Mouse (Mus musculus) lung, adult 2 months (tissue): ENCODE measurements around the gene Cfap70. TPM values are rescaled to one million over a fixed set of nuclear protein-coding genes. Genes with fewer than 3 reads are reported as not detected.

Experiments used
- DNase-seq: peaks from one replicate; pipeline ENCODE4 v3.0.0; 2022
- H3K4me1 ChIP-seq: fragments of 200-500 bp; 2 replicates; pipeline ENCODE4 v1.6.1; 2011; ENCODE audit warnings: low read length; ENCODE audit not compliant: control insufficient read depth, insufficient read depth
- H3K4me3 ChIP-seq: fragments of 200-500 bp; replicated peaks from 2 replicates; pipeline ENCODE3; 2011; ENCODE audit warnings: low read depth, mild to moderate bottlenecking, control low read depth, low read length; ENCODE audit errors: extremely low read depth
- CTCF ChIP-seq: fragments of 200-500 bp; IDR thresholded peaks from 2 replicates; pipeline ENCODE4 v1.5.1; 2011; ENCODE audit warnings: mild to moderate bottlenecking, low read length, control low read depth; ENCODE audit not compliant: insufficient read depth
- POLR2A ChIP-seq: fragments of 200-500 bp; IDR thresholded peaks from 2 replicates; pipeline ENCODE4 v1.6.1; 2011; ENCODE audit warnings: low read depth, mild to moderate bottlenecking, control low read depth, low read length, borderline replicate concordance; ENCODE audit errors: extremely low read depth
- WGBS: fragments of 180-500 bp; shearing (Covaris S2); methylation state at CpG from one replicate; pipeline ENCODE4 v1.1.7; 2018; 5-methylcytosine and 5-hydroxymethylcytosine counted together
- polyA plus RNA-seq: library from polyadenylated mRNA; depleted of rRNA; stranded (reverse); fragments of >200 nt; gene quantifications from 2 replicates; pipeline ENCODE4 v1.2.3, GENCODE M21; 2012

Gene Cfap70
- polyA plus RNA-seq, 1 experiment = 1.7 TPM

DNA sequence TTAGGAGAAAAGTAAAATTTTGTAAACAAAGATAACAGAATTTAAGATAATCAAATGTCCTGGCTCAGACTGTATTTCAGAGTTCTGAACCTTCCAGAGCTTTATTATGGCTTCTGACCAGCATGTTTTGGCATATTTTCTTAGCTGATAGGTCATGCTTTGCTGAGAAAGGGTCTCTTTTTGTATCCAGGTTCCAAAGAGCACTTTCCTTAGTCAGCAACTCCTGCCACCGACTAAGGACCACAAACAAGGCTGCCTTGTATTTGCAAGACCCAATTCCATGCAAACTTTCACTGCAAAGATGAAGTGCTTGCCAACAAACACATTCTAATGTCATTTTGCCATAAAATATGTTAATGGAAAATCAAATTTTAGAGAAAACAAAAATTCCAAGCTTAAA lies 22.2 kb downstream of the Cfap70 start:
- WGBS = 29% methylated on average over 1 of the region's 1 CpGs
- Histone ChIP-seq H3K4me1 (no peaks in the 10 kb centered on the region), H3K4me3 (no peak overlapping the region)
- no peak for DNase-seq
- TF ChIP-seq CTCF = no peak
- TF ChIP-seq POLR2A = no peak

DNA sequence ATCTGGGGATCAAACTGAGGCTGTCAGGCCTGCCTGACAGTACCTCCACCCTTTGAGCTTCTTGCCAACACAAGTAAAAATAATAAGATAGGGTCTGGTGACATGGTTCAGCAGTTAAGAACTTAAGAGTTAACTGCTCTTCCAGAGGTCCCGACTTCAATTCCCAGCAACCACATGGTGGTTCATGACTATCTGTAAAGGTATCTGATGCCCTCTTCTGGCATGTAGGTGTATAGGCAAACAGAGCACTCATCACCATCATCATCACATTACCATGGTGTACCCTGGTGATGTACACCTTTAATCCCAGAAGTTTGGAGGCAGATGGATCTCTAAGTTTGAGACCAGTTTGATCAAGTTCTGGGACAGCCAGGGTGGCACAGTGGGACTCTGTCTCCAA lies 23.4 kb downstream of the Cfap70 start:
- TF ChIP-seq POLR2A (no peak), CTCF (no peak)
- WGBS = 25% methylated on average over 1 of the region's 1 CpGs
- no peak for DNase-seq

DNA sequence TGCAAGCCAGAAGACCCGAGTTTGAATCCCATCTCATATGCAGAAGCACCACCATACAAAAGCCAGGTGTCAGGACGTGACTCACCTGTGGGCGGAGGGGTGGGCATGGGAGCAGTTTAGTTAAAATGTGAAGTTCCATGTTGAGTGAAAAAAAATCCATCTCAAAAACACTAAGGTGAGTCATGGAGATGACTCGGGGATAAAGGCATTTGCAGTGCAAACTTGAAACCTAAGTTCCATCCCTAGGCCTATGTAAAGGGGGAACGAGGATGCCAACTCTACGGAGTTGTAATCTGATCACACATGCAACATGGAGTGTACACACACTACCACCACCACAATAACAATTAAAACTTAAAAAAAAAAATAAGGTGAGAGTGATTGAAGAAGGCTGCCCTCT lies 29.0 kb downstream of the Cfap70 start:
- no peak for DNase-seq
- TF ChIP-seq CTCF (no peak), POLR2A (no peak)
- 88% methylated on average over 6 of the region's 6 CpGs for WGBS
- Histone ChIP-seq H3K4me1 (no peaks in the 10 kb centered on the region), H3K4me3 (no peak overlapping the region)

More for the DNA sequence above, 23.4 kb downstream of the Cfap70 start:
- no peak overlapping the region for H3K4me3 ChIP-seq
- no peaks in the 10 kb centered on the region for H3K4me1 ChIP-seq

DNA sequence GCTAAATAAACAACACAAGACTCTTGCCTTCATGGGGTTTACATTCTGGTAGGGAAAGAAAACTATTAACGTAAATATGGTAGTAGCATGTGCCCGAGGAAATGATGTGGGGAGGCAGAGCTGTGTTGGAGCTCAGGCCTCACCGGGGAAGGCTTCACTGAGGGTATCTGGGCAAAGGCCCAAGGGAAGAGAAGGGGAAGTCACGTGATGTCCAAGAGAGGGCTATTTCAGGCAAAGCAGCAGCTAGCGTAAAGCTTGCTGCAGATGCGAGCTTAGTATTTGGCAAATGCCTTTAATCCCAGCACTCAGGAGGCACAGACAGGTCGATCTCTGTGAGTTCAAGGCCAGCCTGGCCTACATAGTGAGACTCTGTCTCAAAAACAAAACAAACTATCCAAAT lies 29.8 kb downstream of the Cfap70 start:
- DNase-seq = no peak
- WGBS = 35% methylated on average over 7 of the region's 7 CpGs
- Histone ChIP-seq H3K4me3 (no peak overlapping the region), H3K4me1 (no peaks in the 10 kb centered on the region)
- TF ChIP-seq POLR2A (no peak), CTCF (no peak)

DNA sequence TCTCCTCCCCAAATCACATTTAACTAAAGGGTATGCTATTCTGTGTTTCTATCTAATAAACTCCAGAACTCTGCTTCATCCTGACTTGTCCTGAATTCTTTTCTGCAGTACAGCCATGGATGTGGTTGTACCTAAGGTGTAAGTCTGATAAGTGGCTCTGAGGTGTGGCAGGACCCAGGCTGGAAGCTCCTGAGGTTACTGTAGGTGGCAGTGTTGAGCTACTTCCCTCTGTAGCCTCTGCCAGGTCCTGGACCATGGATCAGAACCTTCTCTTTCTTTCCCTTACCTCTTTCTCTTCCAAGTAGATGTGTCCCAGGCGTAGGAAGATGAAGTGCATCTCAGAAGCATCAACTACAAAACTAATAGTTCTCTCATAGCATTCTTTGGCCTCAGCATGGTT lies 52.0 kb downstream of the Cfap70 start:
- no peaks in the 10 kb centered on the region for H3K4me1 ChIP-seq
- TF ChIP-seq POLR2A (no peak), CTCF (peak; percentile 54)
- WGBS = 60% methylated on average over 1 of the region's 1 CpGs
- no peak overlapping the region for H3K4me3 ChIP-seq
- no peak for DNase-seq

DNA sequence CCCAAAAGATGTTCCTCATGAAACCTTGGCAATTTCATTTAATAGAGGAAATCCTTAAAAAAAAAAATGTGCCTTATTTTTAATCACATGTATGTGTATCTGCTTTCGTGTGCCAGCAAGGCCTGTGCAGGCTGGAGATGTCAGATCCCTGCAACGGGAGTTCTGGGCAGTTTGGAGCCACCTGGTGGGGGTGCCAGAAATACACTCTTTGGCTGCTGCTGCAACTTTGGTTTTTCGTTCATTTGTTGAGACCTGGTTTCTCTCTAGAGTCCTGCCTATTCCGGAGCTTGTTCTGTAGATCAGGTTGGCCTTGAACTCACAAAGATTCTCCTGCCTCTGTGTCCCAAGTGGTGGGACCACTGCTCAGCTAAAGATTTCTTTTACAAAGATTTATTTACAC lies 53.2 kb downstream of the Cfap70 start:
- TF ChIP-seq POLR2A (no peak), CTCF (peak; percentile 29; the same call in 1 of the 2 replicates)
- DNase-seq = no peak
- H3K4me1 ChIP-seq = no peaks in the 10 kb centered on the region
- 31% methylated on average over 4 of the region's 4 CpGs for WGBS
- no peak overlapping the region for H3K4me3 ChIP-seq

DNA sequence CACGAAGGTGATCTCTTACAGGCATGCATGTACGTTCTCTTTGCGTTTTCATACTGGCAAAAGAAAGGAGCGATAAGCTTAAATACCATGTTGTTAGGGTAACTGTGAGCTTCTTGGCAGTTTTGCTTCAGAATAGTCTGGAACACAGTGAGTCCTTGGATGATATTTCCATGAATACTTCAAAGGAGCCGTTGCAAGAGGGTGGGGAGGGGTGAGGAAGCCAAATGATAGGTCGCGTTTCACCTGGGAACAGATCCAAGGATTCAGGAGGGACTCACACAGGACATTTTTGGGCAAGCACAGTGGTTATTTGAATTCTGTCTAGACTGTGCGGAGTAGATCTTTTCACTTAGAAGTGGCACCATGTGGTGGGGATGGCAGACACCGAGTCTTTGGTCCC lies 54.8 kb downstream of the Cfap70 start:
- no peak overlapping the region for H3K4me3 ChIP-seq
- no peak for DNase-seq
- no peak for TF ChIP-seq POLR2A
- no peak for TF ChIP-seq CTCF
- no peaks in the 10 kb centered on the region for H3K4me1 ChIP-seq
- 73% methylated on average over 9 of the region's 9 CpGs for WGBS

DNA sequence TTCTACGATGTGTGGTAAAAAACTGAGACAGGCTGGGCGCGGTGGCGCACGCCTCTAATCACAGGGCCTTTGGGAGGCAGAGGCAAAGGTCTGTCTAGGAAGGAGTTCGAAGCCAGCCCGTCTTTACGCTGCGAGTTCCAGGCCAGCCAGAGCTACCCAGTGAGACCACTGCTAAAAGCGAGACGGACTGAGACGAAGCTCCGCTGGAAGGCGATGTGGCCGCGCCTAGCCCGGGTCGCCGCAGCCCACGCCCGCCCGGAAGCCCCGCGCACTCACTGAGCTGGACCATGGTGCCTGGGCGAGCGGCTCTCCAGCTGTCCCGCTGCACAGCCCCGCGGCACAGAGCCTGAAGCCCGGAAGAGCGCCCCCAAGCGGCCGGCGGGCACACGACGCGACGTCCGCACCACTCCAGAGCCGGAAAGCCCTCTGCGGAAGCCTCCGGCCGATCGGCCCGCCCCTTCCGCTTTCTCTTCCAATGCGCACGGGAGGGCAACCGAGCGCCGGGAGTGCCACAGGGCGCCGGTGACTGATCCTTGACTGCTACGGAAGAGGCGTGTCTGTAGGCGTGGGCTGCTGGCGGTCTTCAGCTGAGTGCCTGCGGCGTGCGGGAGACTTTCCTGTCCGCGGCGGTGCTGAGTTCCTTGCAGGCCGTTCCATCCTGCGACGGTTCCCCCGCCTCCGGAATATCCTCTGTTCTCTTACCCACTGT lies 58.7 kb downstream of the Cfap70 start, which contains the start of gene Mrps16:
Gene Mrps16 (minus strand): TSS at position 430 of the 709 bp plus-strand sequence.
- TF ChIP-seq CTCF (peak; percentile 42; the same call in 1 of the 2 replicates), POLR2A (peak; percentile 66)
- peak; percentile 87 for DNase-seq
- under 1% methylated on average over 68 of the region's 68 CpGs for WGBS
- peak within 1 kb of the TSS; percentile 94 for H3K4me3 ChIP-seq
- peaks cover 4% of the 10 kb centered on the region; the same call in 1 of the 2 replicates for H3K4me1 ChIP-seq

DNA sequence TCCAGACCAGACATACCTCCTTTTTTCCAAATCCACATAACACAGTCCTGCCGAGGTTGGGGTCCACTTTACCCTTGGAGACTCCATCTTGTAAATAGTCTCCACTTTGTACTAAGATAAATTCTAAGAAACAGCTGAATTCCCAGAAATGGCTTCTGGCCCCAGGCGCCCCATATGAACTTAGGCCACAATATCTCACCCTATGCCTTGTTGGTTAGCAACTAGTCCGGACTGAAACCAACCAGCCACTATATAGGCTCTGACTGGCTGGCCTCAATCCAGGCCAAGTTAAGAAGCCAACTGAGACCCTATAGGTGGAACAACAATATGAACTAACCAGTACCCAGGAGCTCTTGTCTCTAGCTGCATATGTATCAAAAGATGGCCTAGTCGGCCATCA lies 59.7 kb downstream of the Cfap70 start:
- H3K4me1 ChIP-seq = peaks cover 6% of the 10 kb centered on the region
- 75% methylated on average over 4 of the region's 4 CpGs for WGBS
- no peak overlapping the region for H3K4me3 ChIP-seq
- TF ChIP-seq CTCF (no peak), POLR2A (no peak)
- DNase-seq = no peak

DNA sequence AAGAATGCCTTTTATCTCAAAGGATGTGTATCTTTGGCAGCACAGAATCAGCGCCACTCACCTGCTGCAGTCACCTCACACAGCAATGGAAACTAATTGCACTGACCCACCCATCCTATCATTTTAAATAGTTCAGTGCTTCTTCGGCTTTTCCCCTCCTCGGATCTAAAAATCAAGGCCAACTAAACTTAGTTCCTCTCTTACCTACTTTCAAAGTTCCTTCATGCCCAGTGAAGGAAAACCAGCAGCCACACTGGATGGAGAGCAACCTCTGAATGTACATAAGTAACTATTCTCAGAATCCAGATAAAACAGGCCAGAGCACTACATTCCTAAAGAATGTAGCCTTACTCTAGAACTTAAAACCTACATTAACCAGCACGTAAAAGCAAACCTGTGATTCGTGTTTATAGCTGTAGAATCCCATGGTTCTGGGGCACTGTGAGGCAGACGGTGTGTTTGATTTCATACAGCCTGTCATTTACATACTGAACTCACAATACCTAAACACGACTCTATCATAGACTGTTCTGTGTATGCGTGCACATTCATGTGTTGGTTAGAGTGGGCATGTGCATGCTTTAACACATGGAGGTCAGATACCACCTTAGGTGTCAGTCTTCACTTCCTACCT lies 62.5 kb downstream of the Cfap70 start:
- DNase-seq = no peak
- H3K4me3 ChIP-seq = no peak overlapping the region
- H3K4me1 ChIP-seq = peaks cover 6% of the 10 kb centered on the region
- 87% methylated on average over 8 of the region's 8 CpGs for WGBS
- no peak for TF ChIP-seq CTCF
- TF ChIP-seq POLR2A = no peak
